Mouse (Mus musculus) hindbrain, embryonic 15.5 days (tissue): ENCODE results near the gene Insr. TPM values are rescaled to one million over a fixed set of nuclear protein-coding genes. Genes with fewer than 3 reads are reported as not detected.

Source experiments
- ATAC-seq: fragments of 200-750 bp; cut with Nextera tagmentation; 2 replicates; pipeline ENCODE4 v1.8.0; 2017; ENCODE audit warnings: low read depth, moderate number of reproducible peaks, moderate TSS enrichment; ENCODE audit not compliant: low FRiP score
- H3K27ac ChIP-seq: fragments of 300-500 bp; sonication (generic); replicated peaks from 2 replicates; pipeline ENCODE4 v1.5.1; 2015; ENCODE audit warnings: mild to moderate bottlenecking, inconsistent platforms
- H3K27me3 ChIP-seq: fragments of 300-500 bp; sonication (generic); 2 replicates; pipeline ENCODE4 v1.6.1; 2015; ENCODE audit warnings: control low read depth, inconsistent platforms
- H3K36me3 ChIP-seq: fragments of 300-500 bp; sonication (generic); 2 replicates; pipeline ENCODE4 v1.6.1; 2015; ENCODE audit warnings: control low read depth, inconsistent platforms
- H3K4me1 ChIP-seq: fragments of 300-500 bp; sonication (generic); replicated peaks from 2 replicates; pipeline ENCODE4 v1.6.1; 2015; ENCODE audit warnings: control low read depth, inconsistent platforms
- H3K4me2 ChIP-seq: fragments of 300-500 bp; sonication (generic); 2 replicates; pipeline ENCODE4 v1.6.1; 2015; ENCODE audit warnings: moderate library complexity, mild to moderate bottlenecking, inconsistent platforms
- H3K4me3 ChIP-seq: fragments of 300-500 bp; sonication (generic); 2 replicates; pipeline ENCODE4 v1.5.1; 2015; ENCODE audit warnings: mild to moderate bottlenecking, inconsistent platforms
- H3K9ac ChIP-seq: fragments of 300-500 bp; sonication (generic); 2 replicates; pipeline ENCODE4 v1.6.1; 2015; ENCODE audit warnings: inconsistent platforms
- H3K9me3 ChIP-seq: fragments of 300-500 bp; sonication (generic); 2 replicates; pipeline ENCODE4 v1.6.1; 2016; ENCODE audit warnings: control low read depth, inconsistent platforms
- WGBS: fragments of 180-500 bp; shearing (Covaris S2); methylation state at CpG from one replicate; pipeline ENCODE4 v1.1.7; 2015; 5-methylcytosine and 5-hydroxymethylcytosine counted together
- polyA plus RNA-seq: library from polyadenylated mRNA; unstranded; fragments of >200 nt; fragmentation: Nextera tagmentation; extraction: Ambion mirVana; gene quantifications from 2 replicates; pipeline ENCODE4 v1.2.1, GENCODE M21; 2015

The Insr gene
- polyA plus RNA-seq, 1 experiment from 2014 or later: 55.9 TPM

GRCm38 (mm10) chr8:3302131-3302530 is 22.7 kb upstream of the Insr start:
- H3K4me1 ChIP-seq: no peaks in the 10 kb centered on the region
- ATAC-seq: no peak
- H3K4me3 ChIP-seq: no peak overlapping the region
- H3K4me2 ChIP-seq: no peak overlapping the region
- WGBS: 89% methylated on average over 2 of the region's 2 CpGs
- H3K9me3 ChIP-seq: no peaks in the 10 kb centered on the region
- no peaks in the 10 kb centered on the region for H3K36me3 ChIP-seq
- H3K27ac ChIP-seq: no peak overlapping the region
- H3K27me3 ChIP-seq: no peaks in the 10 kb centered on the region
- no peak overlapping the region for H3K9ac ChIP-seq

GRCm38 (mm10) chr8:3299322-3299721 is 19.9 kb upstream of the Insr start:
- Histone ChIP-seq H3K4me1 (no peaks in the 10 kb centered on the region), H3K27me3 (no peaks in the 10 kb centered on the region), H3K4me2 (no peak overlapping the region), H3K9me3 (no peaks in the 10 kb centered on the region), H3K4me3 (no peak overlapping the region), H3K9ac (no peak overlapping the region), H3K36me3 (no peaks in the 10 kb centered on the region), H3K27ac (no peak overlapping the region)
- 87% methylated on average over 5 of the region's 5 CpGs for WGBS
- no peak for ATAC-seq

GRCm38 (mm10) chr8:3285824-3286223 is 6.4 kb upstream of the Insr start:
- Histone ChIP-seq H3K36me3 (no peaks in the 10 kb centered on the region), H3K9me3 (no peaks in the 10 kb centered on the region), H3K9ac (no peak overlapping the region), H3K4me2 (no peak overlapping the region), H3K27ac (no peak overlapping the region), H3K4me1 (no peaks in the 10 kb centered on the region), H3K27me3 (no peaks in the 10 kb centered on the region), H3K4me3 (no peak overlapping the region)
- 45% methylated on average over 2 of the region's 2 CpGs for WGBS
- ATAC-seq: no peak

- WGBS: 77% methylated on average over 4 of the region's 4 CpGs
- H3K9me3 ChIP-seq: no peaks in the 10 kb centered on the region
- no peak overlapping the region for H3K4me3 ChIP-seq
- no peak overlapping the region for H3K4me2 ChIP-seq
- H3K9ac ChIP-seq: no peak overlapping the region
- no peak overlapping the region for H3K27ac ChIP-seq
- ATAC-seq: no peak
- no peaks in the 10 kb centered on the region for H3K36me3 ChIP-seq
- peaks cover 8% of the 10 kb centered on the region; the same call in 1 of the 2 replicates for H3K4me1 ChIP-seq
- no peaks in the 10 kb centered on the region for H3K27me3 ChIP-seq
Observed at GRCm38 (mm10) chr8:3284656-3285055, 5.2 kb upstream of the Insr start.

GRCm38 (mm10) chr8:3281296-3281695 is 1.9 kb upstream of the Insr start:
- Histone ChIP-seq H3K9ac (no peak overlapping the region), H3K27ac (no peak overlapping the region), H3K36me3 (no peaks in the 10 kb centered on the region), H3K27me3 (no peaks in the 10 kb centered on the region), H3K9me3 (no peaks in the 10 kb centered on the region), H3K4me1 (peaks cover 33% of the 10 kb centered on the region), H3K4me2 (no peak overlapping the region), H3K4me3 (no peak overlapping the region)
- ATAC-seq: no peak
- 82% methylated on average over 3 of the region's 3 CpGs for WGBS

GRCm38 (mm10) chr8:3280266-3280910 is 971 bp upstream of the Insr start:
- H3K4me3 ChIP-seq: 0 out of 2 replicates have a peak overlapping the region, but pooled peaks have one; percentile 91
- no peaks in the 10 kb centered on the region for H3K9me3 ChIP-seq
- no peak overlapping the region for H3K9ac ChIP-seq
- peaks cover 37% of the 10 kb centered on the region for H3K4me1 ChIP-seq
- H3K4me2 ChIP-seq: peak overlapping the region; percentile 84
- no peaks in the 10 kb centered on the region for H3K27me3 ChIP-seq
- 31% methylated on average over 11 of the region's 11 CpGs for WGBS
- no peaks in the 10 kb centered on the region for H3K36me3 ChIP-seq
- ATAC-seq: no peak
- no peak overlapping the region for H3K27ac ChIP-seq

GRCm38 (mm10) chr8:3279721-3280077 is 282 bp upstream of the Insr start:
- H3K9me3 ChIP-seq: no peaks in the 10 kb centered on the region
- H3K27ac ChIP-seq: peak overlapping the region; percentile 79; the same call in 1 of the 2 replicates
- ATAC-seq: peak; percentile 40
- H3K4me1 ChIP-seq: peaks cover 37% of the 10 kb centered on the region
- H3K27me3 ChIP-seq: no peaks in the 10 kb centered on the region
- peak overlapping the region; percentile 95 for H3K9ac ChIP-seq
- peak overlapping the region; percentile 91 for H3K4me3 ChIP-seq
- H3K36me3 ChIP-seq: no peaks in the 10 kb centered on the region
- peak overlapping the region; percentile 84 for H3K4me2 ChIP-seq
- under 1% methylated on average over 18 of the region's 18 CpGs for WGBS

GRCm38 (mm10) chr8:3278181-3278820 is 1.1 kb downstream of the Insr start:
- ATAC-seq: peak; percentile 11
- H3K4me1 ChIP-seq: peaks cover 37% of the 10 kb centered on the region
- H3K27me3 ChIP-seq: no peaks in the 10 kb centered on the region
- H3K9ac ChIP-seq: peak overlapping the region; percentile 95
- 0 out of 2 replicates have a peak, but pooled peaks cover 3% of the 10 kb centered on the region for H3K36me3 ChIP-seq
- H3K9me3 ChIP-seq: no peaks in the 10 kb centered on the region
- WGBS: 45% methylated on average over 15 of the region's 15 CpGs
- H3K4me2 ChIP-seq: peak overlapping the region; percentile 84
- H3K27ac ChIP-seq: 0 out of 2 replicates have a peak overlapping the region, but pooled peaks have one; percentile 79
- H3K4me3 ChIP-seq: peak overlapping the region; percentile 91

- Histone ChIP-seq H3K9ac (no peak overlapping the region), H3K27me3 (no peaks in the 10 kb centered on the region), H3K4me2 (peak overlapping the region; percentile 84), H3K27ac (no peak overlapping the region), H3K4me3 (peak overlapping the region; percentile 91), H3K4me1 (peaks cover 37% of the 10 kb centered on the region), H3K36me3 (0 out of 2 replicates have a peak, but pooled peaks cover 3% of the 10 kb centered on the region), H3K9me3 (no peaks in the 10 kb centered on the region)
- no peak for ATAC-seq
- 94% methylated on average over 9 of the region's 9 CpGs for WGBS
Observed at GRCm38 (mm10) chr8:3277266-3277665, 2.2 kb downstream of the Insr start.

GRCm38 (mm10) chr8:3276009-3276408 is 3.4 kb downstream of the Insr start:
- no peak overlapping the region for H3K27ac ChIP-seq

GRCm38 (mm10) chr8:3275189-3275588 is 4.2 kb downstream of the Insr start:
- no peak overlapping the region for H3K27ac ChIP-seq
- H3K4me3 ChIP-seq: no peak overlapping the region
- 80% methylated on average over 5 of the region's 5 CpGs for WGBS
- no peak overlapping the region for H3K9ac ChIP-seq
- H3K4me1 ChIP-seq: peaks cover 35% of the 10 kb centered on the region
- H3K9me3 ChIP-seq: no peaks in the 10 kb centered on the region
- no peaks in the 10 kb centered on the region for H3K27me3 ChIP-seq
- no peak overlapping the region for H3K4me2 ChIP-seq
- 0 out of 2 replicates have a peak, but pooled peaks cover 3% of the 10 kb centered on the region for H3K36me3 ChIP-seq
- ATAC-seq: no peak

More at GRCm38 (mm10) chr8:3276009-3276408, 3.4 kb downstream of the Insr start:
- no peak overlapping the region for H3K4me2 ChIP-seq
- H3K4me3 ChIP-seq: no peak overlapping the region
- peaks cover 37% of the 10 kb centered on the region for H3K4me1 ChIP-seq
- no peak overlapping the region for H3K9ac ChIP-seq
- H3K27me3 ChIP-seq: no peaks in the 10 kb centered on the region
- WGBS: 95% methylated on average over 8 of the region's 8 CpGs
- no peak for ATAC-seq
- H3K9me3 ChIP-seq: no peaks in the 10 kb centered on the region
- 0 out of 2 replicates have a peak, but pooled peaks cover 3% of the 10 kb centered on the region for H3K36me3 ChIP-seq

- ATAC-seq: no peak
- peaks cover 3% of the 10 kb centered on the region; the same call in 1 of the 2 replicates for H3K36me3 ChIP-seq
- H3K4me3 ChIP-seq: no peak overlapping the region
- WGBS: 92% methylated on average over 3 of the region's 3 CpGs
- H3K9ac ChIP-seq: no peak overlapping the region
- no peak overlapping the region for H3K4me2 ChIP-seq
- H3K9me3 ChIP-seq: no peaks in the 10 kb centered on the region
- no peak overlapping the region for H3K27ac ChIP-seq
- H3K27me3 ChIP-seq: no peaks in the 10 kb centered on the region
- H3K4me1 ChIP-seq: peaks cover 29% of the 10 kb centered on the region
Observed at GRCm38 (mm10) chr8:3273799-3274198, 5.6 kb downstream of the Insr start.
